Mouse (Mus musculus): Measurements from ENCODE around the gene Nr2f6. TPM values are rescaled to one million over a fixed set of nuclear protein-coding genes. Genes with fewer than 3 reads are reported as not detected.

Nr2f6 gene
- total RNA-seq, 2 experiments from 2014 or later, result 43.0 to 44.1 TPM

GRCm38 (mm10) chr8:71392391-71392790, 10.6 kb upstream of the Nr2f6 start:
- no peak for DNase-seq (ENCODE audit: extremely low spot score in 1 of 2, low spot score in 1 of 2)

- no peak for DNase-seq (ENCODE audit: extremely low spot score in 1 of 2, low spot score in 1 of 2)
Measured at GRCm38 (mm10) chr8:71391696-71392095, 9.9 kb upstream of the Nr2f6 start.

GRCm38 (mm10) chr8:71388267-71388666, 6.5 kb upstream of the Nr2f6 start:
- no peak for DNase-seq (ENCODE audit: extremely low spot score in 1 of 2, low spot score in 1 of 2)

- DNase-seq (ENCODE audit: extremely low spot score in 1 of 2, low spot score in 1 of 2), result no peak
Measured at GRCm38 (mm10) chr8:71385212-71385835, 3.6 kb upstream of the Nr2f6 start.

GRCm38 (mm10) chr8:71383860-71384259, 2.1 kb upstream of the Nr2f6 start:
- DNase-seq (ENCODE audit: extremely low spot score in 1 of 2, low spot score in 1 of 2), result no peak

- no peak for DNase-seq (ENCODE audit: extremely low spot score in 1 of 2, low spot score in 1 of 2)
Measured at GRCm38 (mm10) chr8:71383396-71383795, 1.6 kb upstream of the Nr2f6 start.

GRCm38 (mm10) chr8:71381971-71382961, 506 bp upstream of the Nr2f6 start:
- peak; percentile 54 to 61 for DNase-seq (ENCODE audit: extremely low spot score in 1 of 2, low spot score in 1 of 2)

- no peak for DNase-seq (ENCODE audit: extremely low spot score in 1 of 2, low spot score in 1 of 2)
Measured at GRCm38 (mm10) chr8:71380178-71381171, 1.3 kb downstream of the Nr2f6 start.

GRCm38 (mm10) chr8:71379512-71380075, 2.2 kb downstream of the Nr2f6 start:
- no peak for DNase-seq (ENCODE audit: extremely low spot score in 1 of 2, low spot score in 1 of 2)

GRCm38 (mm10) chr8:71379008-71379407, 2.8 kb downstream of the Nr2f6 start:
- DNase-seq (ENCODE audit: extremely low spot score in 1 of 2, low spot score in 1 of 2), result no peak

GRCm38 (mm10) chr8:71376423-71377030, 5.2 kb downstream of the Nr2f6 start:
- DNase-seq (ENCODE audit: extremely low spot score in 1 of 2, low spot score in 1 of 2), result no peak

- DNase-seq (ENCODE audit: extremely low spot score in 1 of 2, low spot score in 1 of 2), result peak in 1 of 2 experiments; percentile 45
Measured at GRCm38 (mm10) chr8:71375581-71376422, 6.0 kb downstream of the Nr2f6 start.

- DNase-seq (ENCODE audit: extremely low spot score in 1 of 2, low spot score in 1 of 2), result no peak
Measured at GRCm38 (mm10) chr8:71374616-71375206, 7.0 kb downstream of the Nr2f6 start.

GRCm38 (mm10) chr8:71373000-71373399, 8.8 kb downstream of the Nr2f6 start:
- DNase-seq (ENCODE audit: extremely low spot score in 1 of 2, low spot score in 1 of 2), result no peak

- DNase-seq (ENCODE audit: extremely low spot score in 1 of 2, low spot score in 1 of 2), result no peak
Measured at GRCm38 (mm10) chr8:71372427-71372826, 9.3 kb downstream of the Nr2f6 start.

- peak; percentile 94 to 97 for DNase-seq (ENCODE audit: extremely low spot score in 1 of 2, low spot score in 1 of 2)
Measured at GRCm38 (mm10) chr8:71371236-71371848, 10.4 kb downstream of the Nr2f6 start, which contains the start of gene Ocel1. Gene Ocel1, plus strand, starts transcription at chr8:71371298.

- DNase-seq (ENCODE audit: extremely low spot score in 1 of 2, low spot score in 1 of 2), result no peak
Measured at GRCm38 (mm10) chr8:71370711-71371235, 11.0 kb downstream of the Nr2f6 start.
